Mouse (Mus musculus) cortical plate, adult 2 months (tissue): Measurements from ENCODE around the gene Pdzk1ip1.

Experiments used
- CTCF ChIP-seq: fragments of 200-500 bp; IDR thresholded peaks from 2 replicates; pipeline ENCODE4 v1.5.1; 2011; ENCODE audit warnings: mild to moderate bottlenecking, control low read depth, low read length; ENCODE audit not compliant: insufficient read depth; ENCODE audit errors: extremely low read depth
- POLR2A ChIP-seq: fragments of 200-500 bp; IDR thresholded peaks from 2 replicates; pipeline ENCODE4 v1.6.1; 2011; ENCODE audit warnings: mild to moderate bottlenecking, low read length, control low read depth; ENCODE audit not compliant: insufficient read depth; ENCODE audit errors: extremely low read depth

GRCm38 (mm10) chr4:115096435-115097145 is 8.1 kb downstream of the Pdzk1ip1 start:
- TF ChIP-seq POLR2A = no peak
- no peak for TF ChIP-seq CTCF
